Mouse (Mus musculus) megakaryocyte, embryonic 14.5 days (primary cell): ENCODE data around the gene Ap1g1.

ENCODE experiments used
- FLI1 ChIP-seq: IDR thresholded peaks from 2 replicates; pipeline ENCODE4 v1.6.1; 2012; ENCODE audit warnings: low read length, inconsistent platforms, mixed read lengths
- GATA1 ChIP-seq: IDR thresholded peaks from 3 replicates; pipeline ENCODE4 v1.6.1; 2012; ENCODE audit warnings: mixed read lengths, low read length, inconsistent platforms, borderline replicate concordance

DNA sequence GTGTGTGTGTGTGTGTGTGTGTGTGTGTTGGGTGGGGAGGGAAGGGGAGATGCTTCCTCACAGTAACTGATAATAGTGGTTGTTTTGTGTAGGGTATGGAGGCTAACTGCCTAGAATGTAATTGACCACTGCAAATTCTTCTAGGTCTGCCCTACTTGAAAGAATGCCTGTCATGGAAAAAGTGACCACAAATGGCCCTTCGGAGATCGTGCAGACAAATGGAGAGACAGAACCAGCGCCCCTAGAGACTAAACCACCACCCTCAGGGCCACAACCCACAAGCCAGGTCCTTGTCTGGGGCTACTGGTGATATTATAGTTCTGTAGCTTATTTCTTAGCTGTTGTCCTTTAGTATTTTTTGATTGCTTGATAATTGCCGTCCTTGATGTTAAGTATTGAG is 76.2 kb downstream of the Ap1g1 start:
- TF ChIP-seq GATA1 (no peak), FLI1 (no peak)
